Mouse (Mus musculus): ENCODE data around the gene Sox5. TPM values are rescaled to one million over a fixed set of nuclear protein-coding genes. Genes with fewer than 3 reads are reported as not detected.

Gene Sox5
- polyA plus RNA-seq, 1 experiment = 1.5 TPM

GRCm38 (mm10) chr6:144772175-144772918 is 9.4 kb downstream of the Sox5 start:
- DNase-seq (ENCODE audit: low read depth) = no peak

- no peak for DNase-seq (ENCODE audit: low read depth)
Measured at GRCm38 (mm10) chr6:144769060-144769459, 12.7 kb downstream of the Sox5 start.

- DNase-seq (ENCODE audit: low read depth) = no peak
Measured at GRCm38 (mm10) chr6:144761902-144762301, 19.9 kb downstream of the Sox5 start.

- DNase-seq (ENCODE audit: low read depth) = no peak
Measured at GRCm38 (mm10) chr6:144759193-144759592, 22.6 kb downstream of the Sox5 start.

GRCm38 (mm10) chr6:144757414-144757813 is 24.4 kb downstream of the Sox5 start:
- no peak for DNase-seq (ENCODE audit: low read depth)

GRCm38 (mm10) chr6:144756444-144756843 is 25.3 kb downstream of the Sox5 start:
- no peak for DNase-seq (ENCODE audit: low read depth)

- no peak for DNase-seq (ENCODE audit: low read depth)
Measured at GRCm38 (mm10) chr6:144755304-144755703, 26.5 kb downstream of the Sox5 start.

GRCm38 (mm10) chr6:144754366-144754765 is 27.4 kb downstream of the Sox5 start:
- no peak for DNase-seq (ENCODE audit: low read depth)

- no peak for DNase-seq (ENCODE audit: low read depth)
Measured at GRCm38 (mm10) chr6:144753963-144754296, 27.8 kb downstream of the Sox5 start.

- DNase-seq (ENCODE audit: low read depth) = no peak
Measured at GRCm38 (mm10) chr6:144753225-144753962, 28.4 kb downstream of the Sox5 start.

DNA sequence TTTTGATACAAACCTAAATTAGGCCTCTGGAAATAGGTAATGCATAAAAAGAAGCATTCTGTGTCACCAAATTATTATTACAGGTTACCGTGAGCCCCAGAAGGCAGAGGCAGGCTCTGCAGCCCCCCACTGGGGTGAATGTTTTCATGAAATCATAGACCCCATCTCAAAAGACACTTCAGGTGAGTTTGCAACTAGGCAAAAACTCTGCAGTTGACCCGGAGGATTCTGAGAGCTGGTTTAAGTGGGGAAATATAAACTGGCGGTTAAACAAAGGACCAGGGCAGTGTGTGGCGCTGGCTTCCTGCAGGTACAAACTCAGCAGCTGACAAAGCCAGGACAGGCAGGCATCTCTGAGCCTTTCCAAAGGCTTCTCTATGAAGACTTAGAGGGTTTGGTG is 30.2 kb downstream of the Sox5 start:
- no peak for DNase-seq (ENCODE audit: low read depth)

DNA sequence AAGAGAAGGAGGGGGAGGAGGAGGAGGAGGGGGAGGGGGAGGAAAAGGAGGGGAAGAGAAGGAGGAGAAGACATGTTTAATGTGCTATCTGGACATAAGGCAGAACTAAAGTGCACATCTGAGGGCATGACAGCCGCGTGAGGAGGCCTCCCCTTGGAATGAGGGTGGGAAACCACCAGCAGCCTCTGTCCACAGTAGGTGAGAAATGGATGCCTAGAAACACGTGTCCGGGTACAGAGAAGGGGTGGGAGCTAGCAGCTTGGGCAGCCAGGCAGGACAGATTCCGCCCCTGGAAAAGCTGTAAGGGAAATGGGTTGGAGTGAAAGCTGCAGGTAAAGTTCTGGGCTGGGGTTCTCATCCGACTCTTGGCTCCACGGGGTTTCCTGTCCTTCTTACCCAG is 31.6 kb downstream of the Sox5 start:
- no peak for DNase-seq (ENCODE audit: low read depth)

GRCm38 (mm10) chr6:144746436-144746835 is 35.3 kb downstream of the Sox5 start:
- DNase-seq (ENCODE audit: low read depth) = no peak

GRCm38 (mm10) chr6:144742559-144742958 is 39.2 kb downstream of the Sox5 start:
- DNase-seq (ENCODE audit: low read depth) = no peak

DNA sequence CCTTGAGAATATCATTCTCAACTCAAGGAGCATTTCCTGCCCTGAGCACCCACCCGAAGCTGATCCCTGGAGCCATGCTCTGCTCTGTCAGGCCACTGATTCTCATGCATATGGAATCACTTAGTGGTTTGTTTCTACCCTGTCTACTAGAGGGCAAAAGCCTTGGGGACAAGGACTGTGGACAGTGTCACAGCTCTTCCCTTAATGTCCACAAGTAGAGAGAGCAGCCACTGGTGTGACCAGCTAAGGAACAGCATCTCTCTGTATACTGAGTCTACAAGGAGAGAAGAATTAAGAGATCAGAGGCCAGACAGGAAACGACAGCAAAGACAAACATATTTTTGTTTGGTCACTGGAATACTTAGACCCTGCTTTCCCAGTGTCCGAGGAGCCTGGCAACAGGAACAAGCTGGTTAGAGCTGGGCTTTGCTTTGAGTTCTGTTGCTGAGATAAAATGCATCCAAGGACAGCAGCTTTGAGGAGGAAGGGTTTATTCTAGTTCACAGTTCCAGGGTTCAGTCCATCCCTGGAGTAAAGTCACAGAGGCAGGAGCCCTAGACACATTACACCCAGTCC is 40.6 kb downstream of the Sox5 start:
- no peak for DNase-seq (ENCODE audit: low read depth)

DNA sequence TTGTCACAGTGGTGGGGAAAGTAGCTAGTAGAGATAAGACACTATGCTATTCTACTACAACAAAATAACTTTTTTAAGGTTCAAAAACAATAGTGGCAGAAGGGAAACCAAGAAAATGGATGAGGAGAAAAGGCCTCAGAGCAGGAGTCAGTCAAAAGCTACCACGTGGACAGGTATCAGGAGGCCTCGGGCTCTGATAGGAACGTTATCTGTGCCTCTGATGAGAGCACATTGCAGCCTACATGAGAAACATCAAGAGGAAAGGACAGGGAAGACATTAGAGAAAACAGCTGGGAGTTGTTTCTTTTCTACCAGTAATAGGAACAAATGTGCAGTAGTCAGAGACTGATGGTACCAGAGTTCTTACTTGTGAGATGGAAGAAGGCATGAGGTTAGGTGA is 41.4 kb downstream of the Sox5 start:
- DNase-seq (ENCODE audit: low read depth) = no peak

DNA sequence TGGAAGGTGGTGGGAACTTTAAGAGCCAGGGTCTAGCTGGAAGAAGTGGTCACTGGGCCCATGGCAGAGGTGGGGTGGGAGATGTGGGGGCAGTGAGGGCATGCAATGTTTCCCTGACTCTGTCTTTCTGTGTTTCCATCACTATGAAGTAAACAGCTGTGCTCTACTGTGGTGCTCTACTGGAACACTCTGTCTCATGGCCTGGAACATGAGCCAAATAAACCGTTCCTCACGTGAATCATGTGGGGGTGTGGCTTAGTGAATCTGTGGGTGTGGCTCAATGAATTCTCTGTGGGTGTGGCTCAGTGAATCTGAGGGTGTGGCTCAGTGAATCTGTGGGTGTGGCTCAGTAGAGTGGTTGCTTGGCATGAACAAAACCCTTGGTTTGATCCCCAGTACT is 42.0 kb downstream of the Sox5 start:
- no peak for DNase-seq (ENCODE audit: low read depth)

DNA sequence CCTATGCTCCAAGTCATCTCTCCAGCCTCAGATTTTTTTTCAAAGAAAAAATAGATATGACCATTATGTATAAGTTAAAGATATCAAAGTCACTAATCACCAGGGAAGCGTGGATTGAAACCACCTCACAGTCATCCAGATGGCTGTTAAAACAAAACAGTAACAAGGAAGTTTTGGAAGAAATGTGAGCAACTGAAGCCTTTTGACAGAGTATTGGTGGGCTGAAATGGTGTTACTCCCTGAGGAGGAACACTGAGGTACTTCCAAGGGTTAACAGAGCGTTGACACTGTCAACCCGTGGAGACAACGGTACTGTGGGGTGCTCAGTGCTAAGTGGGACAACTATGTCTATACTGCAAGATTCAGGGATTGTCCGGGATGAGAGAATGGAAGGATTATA is 44.0 kb downstream of the Sox5 start:
- DNase-seq (ENCODE audit: low read depth) = no peak

GRCm38 (mm10) chr6:144731251-144731970 is 50.4 kb downstream of the Sox5 start:
- no peak for DNase-seq (ENCODE audit: low read depth)

DNA sequence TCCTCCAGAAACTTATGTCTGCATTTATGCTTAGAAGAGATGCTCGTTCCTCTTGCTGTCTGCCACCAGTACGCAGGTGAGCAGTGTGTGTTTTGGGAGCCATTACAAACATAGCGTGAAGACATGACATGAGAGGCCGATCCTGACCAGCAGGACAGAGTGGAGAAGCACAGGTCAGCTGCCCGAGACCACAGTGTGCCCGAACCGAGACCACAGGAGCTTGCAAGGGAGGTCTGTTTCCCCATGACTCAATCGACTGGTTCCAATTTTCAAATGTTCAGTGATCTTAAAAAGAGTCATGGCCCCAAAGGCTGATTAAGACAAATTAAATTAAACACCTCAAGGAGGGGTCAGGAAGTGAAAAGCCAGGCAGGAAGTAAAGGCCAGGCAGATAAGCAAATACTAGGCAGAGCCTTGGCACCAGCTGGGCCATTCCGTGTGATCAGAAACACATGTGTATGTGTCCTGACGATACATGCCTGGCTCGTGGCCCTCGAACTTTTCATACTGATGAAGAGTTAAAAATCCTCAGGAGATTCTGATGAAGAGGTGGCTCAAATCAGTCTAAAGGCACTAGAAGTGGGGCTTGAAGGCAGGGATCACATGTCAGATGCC is 58.1 kb downstream of the Sox5 start:
- no peak for DNase-seq (ENCODE audit: low read depth)

DNA sequence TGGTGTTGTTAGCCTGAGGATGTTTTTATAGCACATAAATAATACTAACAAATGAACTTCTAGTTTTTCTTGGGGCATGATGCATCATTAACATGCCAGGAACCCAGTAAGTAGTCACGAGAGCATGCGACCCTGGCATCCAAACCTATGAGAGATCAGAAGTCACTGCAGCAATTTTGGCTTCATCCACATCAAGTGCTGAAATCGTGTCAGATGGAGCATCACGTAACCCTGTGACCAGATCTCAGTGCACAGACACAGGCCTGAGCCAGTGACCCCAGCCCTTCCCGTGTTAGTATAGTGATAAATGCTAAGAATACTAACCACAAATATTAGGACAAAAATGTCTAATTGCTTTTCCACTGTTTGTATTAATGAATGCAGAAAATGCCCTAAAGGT is 58.8 kb downstream of the Sox5 start:
- DNase-seq (ENCODE audit: low read depth) = no peak

DNA sequence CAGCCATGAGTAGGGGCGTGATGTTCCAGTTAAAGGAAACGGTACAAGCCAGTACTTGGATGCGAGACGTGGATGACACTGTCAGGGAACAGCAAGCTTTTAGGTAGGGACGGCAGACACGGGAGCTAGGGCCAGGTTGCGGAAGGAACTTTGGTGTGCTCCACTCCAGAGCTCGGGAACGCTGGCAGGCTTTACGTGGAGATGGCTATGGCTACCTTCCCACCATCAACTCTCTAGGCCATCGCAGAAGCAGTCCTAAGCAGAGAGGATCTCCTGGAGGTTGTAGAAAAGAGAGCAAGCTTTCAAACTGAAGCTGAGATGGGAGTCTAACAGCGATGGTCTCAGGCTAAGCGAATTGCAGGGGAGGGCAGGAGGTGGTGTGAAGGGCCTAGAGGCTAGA is 60.9 kb downstream of the Sox5 start:
- no peak for DNase-seq (ENCODE audit: low read depth)

All from gonadal fat pad, adult 2 months (tissue).